Mouse (Mus musculus): ENCODE results near the gene Gfod2.
A peak's percentile ranks its signal among the peaks of the same experiment; 100 is the strongest.

Gene Gfod2

DNA sequence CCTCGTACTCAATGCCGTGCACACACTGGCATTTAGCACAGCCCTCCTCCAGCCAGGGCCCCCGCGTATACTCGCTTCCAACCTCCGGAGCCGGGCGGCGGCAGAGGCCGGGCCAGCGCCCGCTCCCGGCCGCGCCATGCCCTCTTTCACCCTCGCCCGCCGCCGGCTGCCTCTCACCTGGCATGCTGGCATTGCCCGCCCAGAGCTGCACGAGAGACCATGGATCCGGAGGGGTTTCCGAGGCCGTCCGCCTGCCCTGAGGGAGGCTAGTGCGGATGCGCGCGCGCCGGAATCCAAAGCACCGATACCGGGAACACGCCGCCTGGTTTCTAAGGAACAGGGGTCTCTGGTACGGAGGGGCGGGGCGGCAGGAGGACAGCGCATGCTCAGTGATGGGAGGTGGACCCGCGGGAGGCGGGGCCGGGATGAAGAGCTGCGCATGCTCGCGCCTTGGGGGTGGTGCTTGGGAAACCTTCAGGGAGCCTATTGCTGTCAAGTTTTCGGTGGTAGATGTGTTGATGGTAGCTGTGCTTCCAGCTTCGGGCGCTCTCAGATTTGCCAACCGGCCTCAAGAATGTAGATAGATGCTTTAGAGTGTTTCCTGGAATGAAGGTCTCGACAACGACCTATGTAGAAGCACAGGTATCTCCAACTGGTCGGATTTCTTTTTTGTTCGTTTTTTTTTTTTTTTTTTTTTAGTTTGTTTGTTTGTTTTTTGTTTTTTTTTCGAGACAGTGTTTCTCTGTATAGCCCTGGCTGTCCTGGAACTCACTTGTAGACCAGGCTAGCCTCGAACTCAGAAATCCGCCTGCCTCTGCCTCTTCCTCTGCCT lies at the start of gene Gfod2:
Gfod2 (minus strand) TSS at position 388 of the 832 bp plus-strand sequence.
- peak; percentile 97 for DNase-seq (ENCODE audit: low spot score)

DNA sequence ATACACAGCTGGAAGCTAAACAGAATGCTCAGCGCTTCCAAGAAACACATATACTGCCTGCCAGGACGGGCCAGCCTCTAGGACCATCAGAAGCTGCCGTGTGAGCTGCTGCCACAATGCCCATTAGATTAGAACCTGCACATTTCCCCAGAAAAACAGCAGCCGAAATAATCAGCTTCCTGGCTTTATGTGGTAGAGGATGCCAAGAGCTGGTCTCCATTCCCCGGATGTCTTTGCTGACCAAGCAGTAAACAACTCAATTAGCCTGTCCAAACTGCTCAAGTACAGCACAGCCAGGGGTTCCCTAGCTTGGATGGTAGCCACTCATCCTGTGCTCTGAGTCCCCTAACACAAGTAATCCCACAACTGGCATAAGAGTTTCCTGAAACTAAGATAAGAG lies 49.3 kb upstream of the Gfod2 start:
- no peak for DNase-seq (ENCODE audit: low spot score)

DNA sequence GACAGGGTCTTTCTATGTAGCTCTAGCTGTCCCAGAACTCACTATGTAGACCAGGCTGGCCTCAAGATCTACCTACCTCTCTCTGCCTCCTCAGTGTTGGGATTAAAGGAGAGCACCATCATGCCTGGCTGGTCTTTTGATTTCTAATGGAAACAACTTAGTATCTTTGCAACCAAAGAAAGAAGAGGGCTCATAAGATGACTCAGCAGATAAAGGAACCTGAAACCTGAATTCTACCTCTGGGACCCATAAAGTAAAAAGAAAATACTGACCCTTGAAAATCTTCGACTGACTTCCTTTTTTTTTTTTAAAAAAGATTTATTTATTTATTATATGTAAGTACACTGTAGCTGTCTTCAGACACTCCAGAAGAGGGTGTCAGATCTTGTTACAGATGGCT lies 47.5 kb upstream of the Gfod2 start:
- DNase-seq (ENCODE audit: low spot score): no peak

DNA sequence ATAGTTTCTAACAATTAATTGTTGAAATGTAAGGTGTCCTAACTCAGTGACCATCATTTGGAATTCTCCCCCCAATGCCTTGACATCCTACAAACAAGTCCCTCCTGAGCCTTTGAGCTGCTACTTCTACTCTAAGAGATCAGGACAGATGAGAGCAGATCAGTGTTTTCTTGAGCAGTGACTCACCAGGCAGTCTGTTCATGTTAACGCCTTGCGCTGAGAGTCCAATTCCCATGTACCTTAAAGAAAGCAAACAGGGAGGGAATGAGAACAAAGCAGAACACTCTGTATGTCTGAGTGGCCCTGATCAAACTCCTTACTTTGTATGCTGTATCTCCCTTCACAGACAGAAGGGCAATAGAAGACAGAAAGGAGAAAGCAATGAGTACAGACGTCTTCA lies 46.9 kb upstream of the Gfod2 start:
- DNase-seq (ENCODE audit: low spot score): no peak

DNA sequence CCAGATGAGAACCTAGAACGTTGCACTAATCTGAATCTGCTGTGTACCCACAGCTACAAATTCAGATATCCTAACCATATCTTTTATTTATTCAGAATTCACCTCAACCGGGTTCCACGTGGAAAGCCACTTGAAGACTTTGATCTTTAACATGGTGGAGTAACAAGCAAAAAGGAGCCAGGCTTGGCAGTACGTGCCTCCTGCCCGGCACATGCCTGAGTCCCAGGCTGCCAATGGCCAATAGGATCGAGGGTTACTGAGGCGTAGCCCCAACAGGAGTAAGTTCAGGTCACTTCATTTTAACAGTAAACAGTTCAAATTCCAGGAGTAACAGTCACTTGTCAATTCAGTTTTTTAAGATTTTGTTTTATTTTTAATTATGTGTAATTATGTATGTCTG lies 46.3 kb upstream of the Gfod2 start:
- DNase-seq (ENCODE audit: low spot score): no peak

DNA sequence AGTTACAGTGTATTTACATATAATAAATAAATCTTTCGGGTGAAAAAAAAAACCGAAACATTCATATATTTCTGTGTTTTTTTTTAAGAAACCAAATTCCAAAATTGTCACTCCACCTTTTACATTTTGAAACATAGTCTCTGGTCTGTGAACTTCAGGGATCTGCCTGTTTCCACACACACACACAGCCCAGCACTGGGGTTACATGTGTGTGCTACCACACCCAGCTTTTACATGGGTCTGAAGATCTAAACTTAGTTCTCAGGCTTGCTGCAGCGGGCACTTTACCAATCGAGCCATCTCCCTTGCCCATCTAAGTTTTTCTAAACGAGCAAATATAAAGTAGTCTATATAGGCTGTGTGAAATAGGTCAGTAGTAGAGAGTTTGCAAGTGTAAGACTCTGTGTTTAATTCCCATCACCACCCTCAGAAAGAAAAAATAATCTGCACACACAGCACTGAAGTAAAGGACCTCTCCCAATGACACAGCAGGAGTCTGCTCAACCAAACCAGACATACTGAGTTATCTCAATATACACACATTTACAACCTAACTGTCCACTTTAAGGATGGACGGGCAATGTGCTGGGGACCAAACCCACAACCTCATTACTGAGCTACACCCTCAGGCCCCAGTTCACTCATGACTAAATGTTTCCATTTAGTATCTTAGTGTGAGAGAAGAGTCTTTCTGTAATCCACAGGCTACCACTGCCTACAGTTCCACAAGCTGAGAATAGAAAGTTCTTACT lies 42.9 kb upstream of the Gfod2 start:
- peak; percentile 52 for DNase-seq (ENCODE audit: low spot score)

DNA sequence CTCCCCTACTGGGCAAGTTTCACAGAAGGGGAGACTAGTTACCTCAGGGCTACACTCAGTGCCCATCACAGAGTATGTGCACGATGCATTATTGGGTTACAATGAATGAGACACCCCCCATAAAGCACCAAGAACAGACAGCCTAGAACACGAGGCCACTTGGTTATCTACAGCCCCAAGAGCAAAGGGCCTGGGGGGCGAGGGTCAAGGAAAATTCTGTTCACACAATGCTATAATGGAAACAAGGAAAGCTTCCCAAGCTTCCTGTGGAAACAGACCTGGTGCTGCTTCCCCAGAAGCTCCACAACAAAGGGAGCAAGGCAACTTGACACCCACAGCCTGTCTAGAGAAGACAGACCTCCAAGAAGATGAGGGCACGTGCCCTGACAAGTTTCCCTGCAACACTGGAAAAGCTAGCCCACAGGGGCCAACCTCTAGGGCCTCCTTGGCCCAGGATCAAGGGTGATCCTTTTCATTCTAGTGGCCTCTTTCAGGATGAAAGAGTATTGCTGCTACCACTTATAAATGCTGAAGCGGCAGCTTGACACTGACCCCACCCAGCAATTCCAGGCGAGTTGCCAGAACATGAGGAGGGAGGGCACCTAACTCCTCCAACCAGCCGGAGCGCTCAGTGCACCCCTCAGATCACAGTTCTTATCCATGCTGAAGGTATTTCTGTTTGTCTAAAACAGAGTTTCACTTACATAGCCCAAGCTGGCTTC lies 40.8 kb upstream of the Gfod2 start:
- peak; percentile 83 for DNase-seq (ENCODE audit: low spot score)

DNA sequence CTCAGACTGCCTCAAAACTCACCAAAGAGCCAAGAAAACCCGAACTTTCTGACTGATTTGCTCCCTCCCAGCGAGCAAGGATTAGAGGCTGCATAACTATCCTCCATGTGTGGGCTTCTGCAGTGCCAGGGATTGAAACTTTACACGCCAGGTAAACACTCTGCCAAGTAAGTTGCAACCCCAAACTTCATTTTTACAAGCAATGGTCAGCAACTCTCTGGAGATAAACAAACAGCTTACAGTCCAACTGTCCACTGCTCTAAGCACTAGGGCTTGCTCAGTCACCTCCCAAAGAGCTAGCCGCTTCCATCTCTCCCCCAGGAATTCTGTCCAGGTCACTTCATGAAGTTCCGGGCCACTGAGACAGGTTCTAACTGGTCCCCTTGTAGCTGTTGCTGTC lies 39.9 kb upstream of the Gfod2 start:
- no peak for DNase-seq (ENCODE audit: low spot score)

DNA sequence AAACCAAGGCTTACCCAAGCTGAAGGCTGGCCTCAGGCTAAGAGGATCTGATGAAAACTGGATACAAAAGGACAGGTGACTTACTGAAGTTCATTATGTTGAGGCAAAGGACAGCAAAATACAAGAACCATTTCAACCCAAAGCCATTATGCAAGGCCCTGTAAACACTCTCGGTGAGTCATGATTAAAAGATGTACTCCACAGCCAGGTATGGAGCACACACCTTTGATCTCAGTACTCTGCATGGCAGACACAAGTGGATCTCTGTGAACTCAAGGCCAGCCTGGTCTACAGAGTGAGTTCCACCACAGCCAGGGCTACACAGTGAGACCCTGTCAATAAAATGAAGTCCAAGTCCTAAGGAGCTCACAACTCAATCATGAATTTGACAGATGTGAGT lies 37.3 kb upstream of the Gfod2 start:
- no peak for DNase-seq (ENCODE audit: low spot score)

DNA sequence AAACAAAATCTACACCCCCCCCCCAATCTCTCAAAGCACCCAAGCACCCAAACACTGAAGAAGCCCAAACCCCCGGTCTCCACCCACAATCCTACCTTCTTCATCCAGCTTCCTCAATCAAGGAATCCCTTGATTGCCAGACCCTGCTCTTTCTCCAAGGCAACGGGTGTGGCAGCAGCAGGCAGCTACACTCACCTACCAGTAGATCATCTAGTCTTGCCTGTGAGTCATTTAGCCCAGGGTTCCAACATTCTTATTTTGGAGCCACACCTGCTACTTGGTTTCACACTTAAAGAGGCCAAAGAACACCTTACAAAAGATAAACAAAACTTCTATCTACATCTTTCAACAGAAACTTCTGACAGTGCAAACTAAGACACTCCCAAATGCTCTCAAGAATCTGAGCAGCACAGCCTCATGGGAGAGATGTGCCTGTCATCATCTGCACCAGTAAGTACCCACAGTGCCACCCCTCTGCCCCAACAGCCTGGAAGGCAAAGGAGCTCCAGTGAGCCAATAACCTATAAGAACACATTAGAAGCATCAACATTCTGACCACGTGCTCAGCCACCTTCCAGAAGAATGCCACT lies 35.6 kb upstream of the Gfod2 start:
- no peak for DNase-seq (ENCODE audit: low spot score)

DNA sequence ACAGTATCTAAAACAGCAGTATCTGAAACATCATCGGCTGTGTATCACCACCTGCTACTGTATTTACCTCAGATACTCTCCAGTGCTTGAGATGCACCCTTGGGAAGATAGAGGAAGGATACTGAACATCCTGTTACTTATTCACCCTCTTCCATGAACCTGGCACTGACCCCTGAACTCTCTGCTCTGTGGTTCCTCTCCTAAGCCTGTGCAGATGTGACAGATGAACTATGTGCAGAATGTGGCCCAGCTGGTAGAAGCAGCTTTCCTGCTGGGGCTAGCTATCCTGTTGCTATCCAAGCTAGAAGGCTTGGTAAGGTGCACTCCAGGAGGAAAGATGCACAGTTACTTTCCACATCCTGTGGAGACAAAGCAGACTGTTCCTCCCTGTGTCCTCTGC lies 34.9 kb upstream of the Gfod2 start:
- no peak for DNase-seq (ENCODE audit: low spot score)

DNA sequence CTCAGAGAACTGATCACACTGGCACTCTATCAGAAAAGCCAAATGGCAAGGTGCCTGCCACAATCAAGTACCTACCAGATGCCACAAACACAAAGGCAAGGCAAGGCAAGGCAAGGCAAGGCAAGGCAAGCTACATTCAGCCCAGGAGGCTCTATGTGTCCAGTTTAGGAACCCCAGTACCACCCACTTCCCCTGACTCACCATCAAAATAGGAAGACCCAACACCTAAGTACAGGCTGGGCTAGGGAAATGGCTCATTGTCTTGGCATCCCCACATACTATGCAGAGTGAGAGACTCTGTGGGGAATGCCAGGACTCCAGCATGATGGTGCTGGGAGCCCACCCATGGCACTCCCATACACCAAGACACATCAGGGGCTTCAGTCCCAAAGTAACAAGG lies 31.2 kb upstream of the Gfod2 start:
- DNase-seq (ENCODE audit: low spot score): no peak

DNA sequence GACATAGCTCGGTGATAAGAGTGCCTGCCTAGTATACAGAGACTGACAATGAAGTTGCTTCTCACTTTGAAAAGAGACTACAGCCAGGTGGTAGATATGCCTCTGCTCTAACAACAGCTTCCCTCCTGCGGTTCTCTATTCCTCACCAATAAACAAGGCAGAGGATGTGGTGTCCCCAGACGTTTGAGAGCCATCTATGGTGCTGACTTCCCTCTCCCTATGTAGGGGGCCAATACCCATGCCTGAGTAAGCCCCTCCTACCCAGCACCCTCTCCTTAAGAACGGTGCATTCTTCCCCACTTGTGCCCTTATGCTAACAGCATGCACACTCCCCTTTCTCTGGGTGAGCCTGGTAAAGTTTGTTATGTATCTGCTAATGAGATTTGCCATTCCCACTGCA lies 30.5 kb upstream of the Gfod2 start:
- DNase-seq (ENCODE audit: low spot score): no peak

DNA sequence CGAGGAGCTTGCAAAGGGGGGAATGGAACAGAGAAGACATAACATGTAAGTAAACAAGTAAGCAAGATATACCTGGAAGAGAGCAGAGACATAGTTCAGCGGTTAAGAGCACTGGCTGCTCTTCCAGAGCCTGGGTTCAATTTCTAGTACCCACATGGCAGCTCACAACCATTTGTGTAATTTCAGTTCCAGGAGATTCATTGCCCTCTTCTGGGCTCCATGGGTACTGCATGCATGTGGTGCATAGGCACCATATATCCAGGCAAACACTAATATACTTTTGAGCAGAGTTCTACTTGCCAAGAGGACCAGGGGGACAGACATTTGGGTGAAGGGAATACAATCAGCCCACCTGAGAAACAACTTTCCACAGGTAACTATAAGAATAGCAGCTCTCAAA lies 29.8 kb upstream of the Gfod2 start:
- peak; percentile 56 for DNase-seq (ENCODE audit: low spot score)

DNA sequence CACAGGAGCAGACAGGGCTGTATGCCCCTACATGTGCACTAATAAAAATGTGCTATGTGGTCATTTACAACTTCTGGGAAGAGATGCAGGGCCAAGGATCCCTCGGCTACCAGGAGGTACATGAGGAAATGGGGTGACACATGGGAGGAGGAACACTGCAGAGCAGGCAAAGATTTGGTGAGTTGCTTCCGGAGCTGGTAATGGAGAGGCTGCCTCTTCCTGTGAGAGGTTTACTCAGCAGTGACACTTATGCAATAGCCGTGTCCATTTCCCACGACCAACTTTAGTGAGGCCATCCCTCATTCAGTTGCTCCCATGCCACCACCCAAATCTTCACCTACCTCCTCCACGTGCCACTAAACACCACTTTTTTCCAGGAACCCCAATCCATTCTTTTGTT lies 21.8 kb upstream of the Gfod2 start:
- DNase-seq (ENCODE audit: low spot score): no peak

DNA sequence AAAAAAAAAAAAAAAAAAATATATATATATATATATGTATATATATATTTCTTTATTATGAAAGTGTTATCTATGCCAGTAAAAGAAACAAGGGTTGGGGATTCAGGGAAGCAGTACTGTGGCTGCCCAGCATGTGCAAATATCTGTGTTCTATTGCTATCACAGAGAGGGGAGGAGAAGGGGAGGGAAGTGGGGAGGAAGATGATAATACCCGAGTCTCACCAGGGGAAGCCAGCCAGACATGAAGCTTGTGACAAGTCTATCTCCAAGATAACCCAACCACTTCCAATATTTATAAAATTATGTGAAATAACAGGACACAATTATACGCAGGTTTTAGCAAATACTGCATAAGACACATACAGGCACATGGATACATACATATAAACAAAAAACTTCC lies 19.4 kb upstream of the Gfod2 start:
- DNase-seq (ENCODE audit: low spot score): no peak

DNA sequence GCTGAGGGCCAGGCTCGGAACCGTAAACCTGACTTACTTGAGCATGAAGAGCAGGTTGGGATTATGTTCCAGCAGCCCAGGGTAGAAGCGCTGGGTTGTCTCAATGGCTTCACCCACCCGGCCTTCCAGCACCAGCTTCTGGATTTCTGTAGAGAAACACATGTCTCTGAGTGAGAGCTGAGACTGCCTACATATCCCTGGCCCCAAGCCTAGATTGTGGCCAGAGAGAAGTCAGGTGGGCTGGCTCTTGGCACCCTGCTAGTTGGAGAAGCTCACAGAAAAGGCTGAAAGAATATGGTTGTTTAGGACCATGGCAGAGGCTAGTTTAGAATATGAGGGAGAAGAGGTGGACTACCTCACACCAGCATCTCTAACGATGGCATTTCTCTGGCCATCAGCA lies 16.0 kb upstream of the Gfod2 start:
- DNase-seq (ENCODE audit: low spot score): no peak

DNA sequence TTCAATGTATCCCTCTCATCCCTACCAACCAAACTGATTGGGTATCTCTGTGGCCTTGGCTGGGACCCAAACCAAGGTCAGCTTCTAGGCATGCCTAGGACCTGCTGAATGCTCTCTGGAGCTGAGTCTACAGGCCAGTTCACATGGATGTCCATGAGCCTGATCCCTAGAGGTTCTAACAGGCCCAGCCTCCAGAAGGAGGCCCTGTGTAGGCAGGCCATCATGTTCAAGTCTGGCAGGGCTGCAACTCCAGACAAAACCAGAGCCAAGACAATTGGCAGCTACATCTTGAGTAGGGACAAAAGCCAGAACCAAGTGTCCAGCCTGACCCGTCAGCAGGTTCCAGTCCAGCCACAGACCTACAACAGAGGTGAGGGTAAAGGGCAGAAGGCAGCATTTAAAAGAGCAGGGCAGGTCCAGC lies 15.0 kb upstream of the Gfod2 start:
- DNase-seq (ENCODE audit: low spot score): no peak

DNA sequence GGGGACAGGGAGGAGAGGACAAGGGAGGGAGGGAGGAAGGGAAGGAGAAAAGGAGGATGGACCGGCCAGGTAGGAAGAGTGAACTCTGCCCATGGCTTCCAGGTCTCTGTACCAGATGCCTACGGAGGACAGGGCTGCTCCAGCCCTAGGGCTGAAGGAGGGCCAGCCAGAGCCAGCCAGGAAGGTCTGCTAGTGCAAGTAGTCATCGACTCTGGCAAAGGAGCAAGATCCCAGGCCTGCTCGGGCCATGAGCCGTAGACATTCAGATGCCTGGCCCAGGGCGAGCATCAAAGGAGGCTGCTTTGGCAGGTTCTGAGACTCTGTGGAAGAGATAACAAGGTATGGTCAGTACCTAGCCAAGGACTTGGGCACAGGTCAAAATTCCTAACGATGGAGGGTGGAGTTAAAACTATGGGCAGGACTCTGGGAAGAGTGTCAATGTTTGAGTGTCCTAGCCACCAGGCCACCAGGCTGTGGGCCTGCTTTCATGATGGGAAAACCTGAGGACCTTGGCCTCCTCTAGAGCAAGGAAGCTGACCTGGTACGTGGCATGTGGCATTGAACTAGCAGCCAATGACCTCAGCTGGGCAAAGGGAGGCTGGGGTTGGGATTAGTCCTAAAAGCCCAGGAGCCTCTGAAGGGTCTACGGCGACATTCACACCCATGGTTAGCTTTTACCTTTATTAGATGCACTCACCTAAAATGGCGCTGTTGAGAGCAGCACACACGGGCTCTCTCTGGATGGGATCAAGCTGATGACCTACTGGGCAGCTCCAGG lies 13.1 kb upstream of the Gfod2 start:
- DNase-seq (ENCODE audit: low spot score): no peak

DNA sequence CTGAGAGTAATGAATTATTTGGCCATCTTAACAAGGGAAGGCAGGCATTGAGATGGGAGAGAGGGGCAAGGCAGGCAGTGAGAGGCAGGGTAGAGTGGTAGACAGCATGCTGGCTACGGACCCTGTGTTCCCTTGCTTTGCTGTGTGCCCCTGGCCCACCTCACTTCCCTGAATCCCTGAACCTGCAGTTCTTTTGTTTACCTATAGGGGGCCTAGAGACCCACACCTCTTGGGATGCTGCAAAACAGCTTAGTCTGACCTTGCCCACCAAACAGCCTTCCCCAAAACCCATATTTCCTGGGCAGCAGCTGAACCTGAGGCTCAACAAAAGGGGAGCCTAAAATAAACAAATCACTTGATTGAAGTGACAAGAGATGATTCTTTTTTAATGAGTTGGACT lies 12.1 kb upstream of the Gfod2 start:
- no peak for DNase-seq (ENCODE audit: low spot score)

DNA sequence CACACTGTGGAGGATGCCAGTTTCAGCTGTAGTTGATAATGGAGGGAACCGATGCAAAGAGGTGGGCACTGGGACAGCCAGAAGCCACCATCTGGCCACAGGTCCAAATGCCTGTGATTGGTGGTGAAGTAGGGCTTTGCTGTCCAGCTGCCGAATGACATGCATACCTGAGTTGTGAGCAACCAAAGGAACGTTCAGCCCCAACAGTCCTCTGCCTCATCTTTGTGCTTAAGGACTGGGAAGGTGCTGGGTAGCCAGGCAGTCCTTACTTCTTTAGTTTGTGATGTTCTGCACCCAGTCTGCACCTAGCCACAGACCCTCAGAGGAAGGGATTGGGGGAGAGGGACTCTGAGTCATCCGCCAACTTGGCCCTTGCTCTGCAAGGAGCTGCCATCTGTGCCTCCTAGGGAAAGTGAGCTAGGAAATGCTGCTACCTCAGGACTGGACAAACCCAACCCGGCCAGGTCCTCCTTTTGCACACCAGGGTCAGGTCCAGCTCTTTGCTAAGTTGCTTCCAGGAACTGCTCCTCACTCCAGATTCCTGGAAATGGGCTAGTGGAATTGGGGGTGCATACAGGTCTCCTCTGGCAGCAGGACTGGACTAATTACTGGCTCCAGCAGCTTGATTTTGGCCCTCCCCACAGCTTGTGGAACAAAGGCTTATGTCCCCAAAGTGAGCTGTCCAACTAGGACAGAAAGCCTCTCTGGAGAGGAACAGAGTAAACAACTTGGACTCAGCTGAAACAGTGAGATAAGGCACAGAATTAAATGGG lies 10.2 kb upstream of the Gfod2 start:
- DNase-seq (ENCODE audit: low spot score): no peak

Data from spleen, adult 12 weeks (tissue).